Mouse (Mus musculus): ENCODE results near the gene Zcchc4. TPM values are rescaled to one million over a fixed set of nuclear protein-coding genes. Genes with fewer than 3 reads are reported as not detected.
"Not testable (repeated sequence)": the region's sequence is repeated elsewhere in the genome, so short reads cannot be mapped to it uniquely, and the experiment has no call there.

The Zcchc4 gene
- polyA plus RNA-seq, 1 experiment from 2014 or later, result 24.9 TPM

- WGBS, result 89% methylated on average over 7 of the region's 7 CpGs
- H3K36me3 ChIP-seq, result peaks cover 13% of the 10 kb centered on the region
- no peak for DNase-seq (ENCODE audit: low spot score)
- H3K27ac ChIP-seq, result no peak overlapping the region
- no peak overlapping the region for H3K4me3 ChIP-seq
- H3K9me3 ChIP-seq (replicated peaks), result no peaks in the 10 kb centered on the region
- no peaks in the 10 kb centered on the region for H3K4me1 ChIP-seq
- no peaks in the 10 kb centered on the region for H3K27me3 ChIP-seq (ENCODE audit: low read depth, poor library complexity, severe bottlenecking)
These were observed 12.6 kb upstream of the Zcchc4 start for GRCm38 (mm10) chr5:52762586-52762985.

GRCm38 (mm10) chr5:52774267-52774666 is 942 bp upstream of the Zcchc4 start:
- 94% methylated on average over 5 of the region's 5 CpGs for WGBS
- no peak for DNase-seq (ENCODE audit: low spot score)

GRCm38 (mm10) chr5:52776466-52777354 is 1.5 kb downstream of the Zcchc4 start:
- not testable (repeated sequence) for H3K4me1 ChIP-seq; H3K27ac ChIP-seq; DNase-seq (ENCODE audit: low spot score); H3K27me3 ChIP-seq (ENCODE audit: low read depth, poor library complexity, severe bottlenecking); H3K36me3 ChIP-seq; H3K9me3 ChIP-seq (replicated peaks); H3K4me3 ChIP-seq
- WGBS, result 91% methylated on average over 8 of the region's 8 CpGs

More at GRCm38 (mm10) chr5:52774267-52774666, 942 bp upstream of the Zcchc4 start:
- no peak overlapping the region for H3K27ac ChIP-seq
- H3K36me3 ChIP-seq, result peaks cover 9% of the 10 kb centered on the region
- no peaks in the 10 kb centered on the region for H3K27me3 ChIP-seq (ENCODE audit: low read depth, poor library complexity, severe bottlenecking)
- H3K9me3 ChIP-seq (replicated peaks), result no peaks in the 10 kb centered on the region
- H3K4me3 ChIP-seq, result no peak overlapping the region
- H3K4me1 ChIP-seq, result no peaks in the 10 kb centered on the region

GRCm38 (mm10) chr5:52782523-52783250 is 7.5 kb downstream of the Zcchc4 start:
- no peaks in the 10 kb centered on the region for H3K27me3 ChIP-seq (ENCODE audit: low read depth, poor library complexity, severe bottlenecking)
- peaks cover 21% of the 10 kb centered on the region for H3K36me3 ChIP-seq
- peak; percentile 95 for DNase-seq (ENCODE audit: low spot score)
- H3K27ac ChIP-seq, result peak overlapping the region; percentile 95
- H3K9me3 ChIP-seq (replicated peaks), result no peaks in the 10 kb centered on the region
- H3K4me3 ChIP-seq, result peak overlapping the region; percentile 91
- WGBS, result 5% methylated on average over 37 of the region's 37 CpGs
- 0 out of 2 replicates have a peak, but pooled peaks cover 5% of the 10 kb centered on the region for H3K4me1 ChIP-seq

GRCm38 (mm10) chr5:52783251-52783620 is 8.0 kb downstream of the Zcchc4 start:
- no peaks in the 10 kb centered on the region for H3K9me3 ChIP-seq (replicated peaks)
- H3K36me3 ChIP-seq, result peaks cover 24% of the 10 kb centered on the region
- under 1% methylated on average over 9 of the region's 9 CpGs for WGBS
- peak overlapping the region; percentile 95 for H3K27ac ChIP-seq
- 0 out of 2 replicates have a peak, but pooled peaks cover 5% of the 10 kb centered on the region for H3K4me1 ChIP-seq
- no peaks in the 10 kb centered on the region for H3K27me3 ChIP-seq (ENCODE audit: low read depth, poor library complexity, severe bottlenecking)
- H3K4me3 ChIP-seq, result peak overlapping the region; percentile 91
- DNase-seq (ENCODE audit: low spot score), result no peak

GRCm38 (mm10) chr5:52783957-52784356 is 8.7 kb downstream of the Zcchc4 start:
- DNase-seq (ENCODE audit: low spot score), result no peak
- Histone ChIP-seq H3K36me3 (peaks cover 31% of the 10 kb centered on the region), H3K4me3 (peak overlapping the region; percentile 91), H3K27ac (peak overlapping the region; percentile 95; the same call in 1 of the 2 replicates), H3K4me1 (0 out of 2 replicates have a peak, but pooled peaks cover 5% of the 10 kb centered on the region), H3K27me3 (ENCODE audit: low read depth, poor library complexity, severe bottlenecking) (no peaks in the 10 kb centered on the region), H3K9me3 (replicated peaks) (no peaks in the 10 kb centered on the region)
- 87% methylated on average over 2 of the region's 2 CpGs for WGBS

GRCm38 (mm10) chr5:52786556-52787322 is 11.5 kb downstream of the Zcchc4 start:
- no peaks in the 10 kb centered on the region for H3K27me3 ChIP-seq (ENCODE audit: low read depth, poor library complexity, severe bottlenecking)
- peaks cover 50% of the 10 kb centered on the region for H3K36me3 ChIP-seq
- H3K9me3 ChIP-seq (replicated peaks), result no peaks in the 10 kb centered on the region
- H3K4me1 ChIP-seq, result peaks cover 8% of the 10 kb centered on the region; the same call in 1 of the 2 replicates
- no peak for DNase-seq (ENCODE audit: low spot score)
- H3K27ac ChIP-seq, result no peak overlapping the region
- WGBS, result 90% methylated on average over 7 of the region's 7 CpGs
- no peak overlapping the region for H3K4me3 ChIP-seq

- Histone ChIP-seq H3K9me3 (replicated peaks) (no peaks in the 10 kb centered on the region), H3K27me3 (ENCODE audit: low read depth, poor library complexity, severe bottlenecking) (no peaks in the 10 kb centered on the region), H3K4me3 (no peak overlapping the region), H3K27ac (no peak overlapping the region), H3K4me1 (peaks cover 3% of the 10 kb centered on the region; the same call in 1 of the 2 replicates), H3K36me3 (peaks cover 65% of the 10 kb centered on the region)
- 95% methylated on average over 9 of the region's 9 CpGs for WGBS
- no peak for DNase-seq (ENCODE audit: low spot score)
These were observed 18.0 kb downstream of the Zcchc4 start for GRCm38 (mm10) chr5:52793230-52793629.

GRCm38 (mm10) chr5:52794109-52794508 is 18.9 kb downstream of the Zcchc4 start:
- Histone ChIP-seq H3K27ac (no peak overlapping the region), H3K4me1 (peaks cover 3% of the 10 kb centered on the region; the same call in 1 of the 2 replicates), H3K9me3 (replicated peaks) (no peaks in the 10 kb centered on the region), H3K4me3 (no peak overlapping the region), H3K27me3 (ENCODE audit: low read depth, poor library complexity, severe bottlenecking) (no peaks in the 10 kb centered on the region), H3K36me3 (peaks cover 67% of the 10 kb centered on the region)
- WGBS, result 93% methylated on average over 9 of the region's 9 CpGs
- no peak for DNase-seq (ENCODE audit: low spot score)

GRCm38 (mm10) chr5:52799274-52799985 is 24.2 kb downstream of the Zcchc4 start:
- no peaks in the 10 kb centered on the region for H3K27me3 ChIP-seq (ENCODE audit: low read depth, poor library complexity, severe bottlenecking)
- no peak overlapping the region for H3K4me3 ChIP-seq
- H3K36me3 ChIP-seq, result peaks cover 67% of the 10 kb centered on the region
- H3K4me1 ChIP-seq, result no peaks in the 10 kb centered on the region
- no peaks in the 10 kb centered on the region for H3K9me3 ChIP-seq (replicated peaks)
- H3K27ac ChIP-seq, result no peak overlapping the region
- DNase-seq (ENCODE audit: low spot score), result no peak
- 91% methylated on average over 12 of the region's 12 CpGs for WGBS

GRCm38 (mm10) chr5:52805801-52806200 is 30.6 kb downstream of the Zcchc4 start:
- Histone ChIP-seq H3K27ac (0 out of 2 replicates have a peak overlapping the region, but pooled peaks have one; percentile 28), H3K9me3 (replicated peaks) (no peaks in the 10 kb centered on the region), H3K4me1 (peaks cover 25% of the 10 kb centered on the region), H3K27me3 (ENCODE audit: low read depth, poor library complexity, severe bottlenecking) (no peaks in the 10 kb centered on the region), H3K4me3 (no peak overlapping the region), H3K36me3 (peaks cover 56% of the 10 kb centered on the region)
- WGBS, result 73% methylated on average over 4 of the region's 4 CpGs
- DNase-seq (ENCODE audit: low spot score), result no peak

- peaks cover 61% of the 10 kb centered on the region for H3K36me3 ChIP-seq
- peaks cover 25% of the 10 kb centered on the region for H3K4me1 ChIP-seq
- WGBS, result 70% methylated on average over 8 of the region's 8 CpGs
These were observed 31.1 kb downstream of the Zcchc4 start for GRCm38 (mm10) chr5:52806349-52806748.

More at GRCm38 (mm10) chr5:52806349-52806748, 31.1 kb downstream of the Zcchc4 start:
- Histone ChIP-seq H3K27ac (0 out of 2 replicates have a peak overlapping the region, but pooled peaks have one; percentile 26), H3K4me3 (no peak overlapping the region), H3K9me3 (replicated peaks) (no peaks in the 10 kb centered on the region), H3K27me3 (ENCODE audit: low read depth, poor library complexity, severe bottlenecking) (no peaks in the 10 kb centered on the region)
- DNase-seq (ENCODE audit: low spot score), result no peak

All from limb, embryonic 10.5 days (tissue).